Mouse (Mus musculus): ENCODE data around the gene Gypa.

Gene Gypa

DNA sequence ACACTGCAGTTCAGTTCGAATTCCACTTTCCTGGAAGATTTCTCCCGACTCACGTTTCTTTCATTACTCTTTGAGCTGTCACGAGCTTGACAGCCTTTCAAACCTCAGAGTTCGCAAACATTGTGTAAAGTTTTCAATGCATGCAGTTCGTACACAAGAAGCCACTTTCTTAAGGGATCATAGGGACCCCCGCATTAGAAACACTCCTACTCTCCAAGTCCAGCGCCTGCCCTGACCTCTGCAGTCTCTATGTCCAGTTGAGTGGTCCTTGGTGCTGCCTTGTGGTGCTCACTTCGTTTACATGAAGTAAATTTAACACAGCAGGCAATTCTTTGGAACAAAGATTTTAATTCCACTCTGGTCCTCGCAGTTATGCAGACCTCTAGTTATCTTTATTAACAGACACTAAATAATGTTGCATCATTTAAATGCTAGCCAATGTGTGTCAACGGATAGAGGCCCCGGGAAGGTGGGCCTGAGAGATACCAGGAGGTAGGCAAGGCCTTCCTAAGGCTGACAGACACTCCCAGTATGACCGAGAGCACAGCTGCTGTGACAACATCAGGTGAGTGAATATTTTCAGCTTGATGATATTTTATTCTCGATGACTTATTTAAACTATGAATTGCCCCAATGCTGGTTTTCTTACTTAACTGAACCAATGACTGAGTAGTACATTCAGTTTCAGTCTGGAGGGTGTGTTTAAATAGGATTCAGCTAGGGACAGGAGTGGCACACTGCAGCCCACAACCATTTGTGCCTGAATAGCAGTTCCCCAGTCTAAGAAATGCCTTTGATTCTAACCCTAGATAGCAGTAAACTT, at the start of gene Gypa:
TSS of gene Gypa (plus strand) at position 259 of the 823 bp plus-strand sequence.
- DNase-seq = no peak

DNA sequence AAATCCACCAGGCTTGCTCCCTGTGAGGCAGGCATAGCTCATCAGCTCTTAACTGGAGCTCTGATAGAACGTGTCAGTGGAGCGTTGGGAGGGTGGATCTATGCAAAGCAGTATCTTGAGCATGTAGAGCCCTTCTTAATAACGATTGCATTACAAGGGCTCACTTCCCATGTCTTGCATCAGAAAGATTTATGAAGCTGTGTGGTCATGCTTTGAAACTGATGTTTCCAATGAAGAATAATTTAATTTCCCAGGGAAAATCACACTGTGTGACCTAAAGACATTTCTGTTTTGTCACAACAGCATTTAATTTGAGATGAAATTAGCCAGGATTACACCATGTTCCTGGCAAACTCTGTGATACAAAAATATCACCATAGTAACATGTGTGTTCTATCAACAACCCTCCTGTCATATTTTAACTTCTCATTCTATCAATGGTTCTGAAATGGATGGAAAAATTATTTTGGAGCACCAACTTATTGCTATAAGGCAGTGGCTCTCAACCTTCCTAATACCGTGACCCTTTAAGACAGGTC, 49.0 kb upstream of the Gypa start:
- DNase-seq = no peak

- DNase-seq = no peak
These were observed 46.4 kb upstream of the Gypa start for GRCm38 (mm10) chr8:80447217-80447616.

- no peak for DNase-seq
These were observed 41.5 kb upstream of the Gypa start for GRCm38 (mm10) chr8:80451938-80452690.

DNA sequence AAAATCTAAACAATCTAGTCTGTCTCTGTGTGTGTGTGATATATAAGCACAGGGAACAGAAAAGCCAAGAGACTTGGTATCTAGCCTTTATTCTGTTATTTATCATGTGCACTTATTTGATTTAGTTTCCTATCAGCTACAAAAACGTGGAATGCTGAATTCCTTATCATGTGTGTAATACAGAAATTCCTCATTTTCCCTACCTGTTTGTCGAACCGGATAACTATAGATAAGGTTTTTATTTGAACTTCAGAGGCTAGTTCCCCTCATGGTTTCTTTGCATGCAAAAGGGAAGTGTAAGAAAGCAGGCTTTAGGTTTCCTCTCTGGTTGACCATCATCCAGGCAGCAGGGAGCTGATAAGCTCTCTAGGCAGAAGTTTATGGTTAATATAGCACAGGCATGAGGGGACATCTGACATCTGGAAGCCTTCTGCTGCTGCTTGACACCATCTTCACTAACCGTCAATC, 30.1 kb upstream of the Gypa start:
- DNase-seq = no peak

DNA sequence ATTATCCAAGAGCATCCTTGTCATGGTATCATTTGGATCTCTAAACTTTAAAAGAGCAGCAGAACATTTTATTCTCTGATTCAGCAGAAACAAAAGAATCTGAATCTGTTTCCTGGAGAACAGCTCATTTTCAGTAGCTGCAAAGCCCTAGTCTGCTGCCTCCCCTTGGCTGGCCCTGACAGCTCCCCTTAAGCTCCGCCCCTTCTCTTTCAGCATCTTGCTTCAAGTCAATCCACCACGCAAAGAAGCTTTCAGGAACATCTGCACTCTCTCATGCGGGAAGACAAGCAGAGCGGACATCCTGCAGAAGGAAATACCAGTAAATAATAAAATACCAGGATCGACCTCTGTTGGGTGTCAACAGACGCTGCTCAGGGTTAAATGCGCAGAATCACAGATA, 18.6 kb upstream of the Gypa start:
- no peak for DNase-seq

GRCm38 (mm10) chr8:80478156-80478555, 15.4 kb upstream of the Gypa start:
- DNase-seq = no peak

- no peak for DNase-seq
These were observed 14.5 kb upstream of the Gypa start for GRCm38 (mm10) chr8:80479129-80479528.

DNA sequence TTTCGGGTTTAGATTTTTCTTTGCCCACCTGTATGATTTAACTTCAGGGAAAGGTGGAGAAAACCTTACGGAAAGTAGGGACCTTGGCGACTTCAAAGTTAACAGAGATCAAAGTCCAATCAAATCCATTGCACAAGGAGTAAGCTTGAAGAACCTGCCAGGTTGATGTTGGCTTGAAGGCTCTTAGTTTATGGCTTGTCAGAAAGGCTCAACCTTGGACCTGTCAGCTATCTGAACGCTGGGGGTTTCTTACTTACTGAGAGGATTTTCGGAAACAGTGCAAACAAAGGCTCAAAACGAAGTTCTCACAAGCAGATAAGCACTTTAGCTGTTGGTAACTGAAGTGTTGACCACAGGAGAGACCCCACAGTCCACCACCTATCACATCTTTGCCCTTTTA, 11.4 kb upstream of the Gypa start:
- DNase-seq = no peak

- DNase-seq = peak; percentile 7
These were observed 10.5 kb upstream of the Gypa start for GRCm38 (mm10) chr8:80482822-80483774.

DNA sequence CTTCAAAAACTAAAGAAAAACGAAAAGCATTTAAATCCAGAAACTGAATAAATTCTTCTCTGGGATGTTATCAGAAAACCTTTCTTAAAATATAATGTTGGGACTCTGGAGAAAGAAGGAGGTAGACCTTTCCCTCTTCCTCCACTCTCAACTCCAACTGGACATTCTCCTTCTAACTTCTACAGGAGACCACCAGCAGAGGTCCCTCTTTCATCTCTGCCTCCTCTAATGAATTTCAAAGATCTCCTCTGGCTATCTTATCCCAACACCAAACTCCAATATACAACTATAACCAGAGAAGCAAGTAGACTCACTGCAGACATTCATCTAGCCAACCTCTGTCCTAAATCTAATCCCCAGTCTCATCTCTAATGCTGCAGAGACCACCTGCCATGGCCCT, 2.0 kb upstream of the Gypa start:
- DNase-seq = no peak

DNA sequence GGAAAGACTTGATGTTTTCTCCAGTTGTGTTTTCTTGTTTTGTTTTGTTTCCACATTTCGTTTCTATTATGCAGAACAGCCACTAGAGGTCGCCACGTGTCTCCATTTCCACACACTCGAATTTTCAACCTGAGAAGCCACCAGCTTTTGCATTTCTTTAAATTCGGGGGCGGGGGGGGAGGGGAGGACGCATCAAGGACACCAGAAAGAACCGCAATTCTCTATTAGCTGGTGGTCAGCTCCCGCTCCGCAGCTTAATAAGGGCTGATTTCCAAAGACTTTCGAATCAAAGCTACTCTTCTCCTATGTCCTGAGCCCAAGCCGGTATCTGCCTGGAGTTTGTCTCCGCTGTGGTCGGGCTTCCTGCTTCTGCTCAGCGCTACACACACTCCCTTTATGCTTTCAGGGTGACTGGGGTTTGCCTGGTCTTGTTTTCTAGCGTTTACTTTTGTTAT, 567 bp upstream of the Gypa start:
- peak; percentile 32 for DNase-seq

DNA sequence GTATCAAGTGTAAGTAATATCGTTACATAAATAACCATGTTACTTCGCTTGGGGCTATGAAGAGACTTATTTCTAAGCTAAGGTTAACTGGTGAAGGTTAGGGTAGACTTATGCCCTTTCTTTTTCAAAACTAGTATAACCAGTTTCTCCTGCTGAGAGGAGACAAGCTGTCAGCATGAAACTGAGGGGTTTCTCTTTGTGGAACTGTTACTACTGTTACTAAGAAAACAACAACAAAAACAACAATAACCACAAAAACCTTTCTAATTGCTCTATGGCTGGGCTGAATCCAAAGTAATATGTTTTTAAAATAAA, 722 bp downstream of the Gypa start:
- no peak for DNase-seq

DNA sequence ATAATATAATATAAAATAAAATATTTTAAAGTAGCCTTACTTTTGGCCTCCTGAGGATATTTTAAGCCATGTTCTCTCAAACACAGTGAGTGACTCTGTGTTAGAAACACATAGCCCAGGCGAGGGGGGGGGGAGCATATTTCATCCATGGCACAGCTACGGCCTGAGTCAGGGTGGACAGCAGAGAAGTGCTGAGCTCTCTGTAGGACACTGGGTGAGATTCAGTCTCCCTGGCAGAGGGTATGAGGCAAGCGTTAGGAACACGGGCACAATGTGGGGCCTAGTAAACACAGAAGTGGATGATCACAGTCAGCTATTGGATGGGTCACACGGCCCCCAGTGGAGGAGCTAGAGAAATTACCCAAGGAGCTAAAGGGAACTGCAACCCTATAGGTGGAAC, 1.2 kb downstream of the Gypa start:
- no peak for DNase-seq

- DNase-seq = no peak
These were observed 1.9 kb downstream of the Gypa start for GRCm38 (mm10) chr8:80495527-80495926.

DNA sequence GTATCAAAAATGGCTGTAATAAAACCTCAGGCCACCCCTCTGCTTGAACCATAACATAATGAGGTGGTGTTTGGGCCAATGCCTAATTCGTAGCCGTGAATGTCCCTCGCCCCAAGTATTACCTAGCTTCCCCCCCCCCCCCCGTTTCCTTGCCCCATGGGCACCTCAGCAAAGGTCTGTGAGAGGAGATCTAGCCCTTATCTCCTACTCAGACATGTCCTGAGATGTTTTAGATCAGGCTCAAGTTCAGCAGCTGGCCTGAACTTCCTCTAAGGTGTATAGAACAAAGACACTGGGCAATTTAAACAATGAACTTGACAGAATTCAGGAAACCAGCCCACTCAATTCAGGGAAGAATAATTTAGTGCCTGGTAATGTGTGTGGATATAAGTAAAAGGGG, 3.7 kb downstream of the Gypa start:
- no peak for DNase-seq

DNA sequence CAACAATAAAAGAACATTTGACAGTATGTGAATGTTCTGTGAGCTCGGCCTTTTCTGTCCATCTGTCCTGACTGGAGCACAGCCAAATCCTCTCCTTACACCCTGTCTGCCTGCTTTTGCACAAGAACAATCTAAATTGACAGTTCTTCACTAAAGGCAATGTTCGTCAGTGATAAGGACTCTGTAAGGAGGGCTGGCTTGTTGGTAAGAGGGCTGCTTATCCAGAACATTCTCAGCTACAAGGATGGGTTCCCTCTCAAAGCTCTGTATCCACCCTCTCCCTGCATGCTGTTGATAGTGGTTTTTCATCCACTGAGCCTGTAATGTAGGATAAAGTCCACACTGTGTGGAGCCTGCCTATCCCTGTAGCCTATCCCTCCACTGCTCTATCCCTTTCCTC, 6.7 kb downstream of the Gypa start:
- no peak for DNase-seq

DNA sequence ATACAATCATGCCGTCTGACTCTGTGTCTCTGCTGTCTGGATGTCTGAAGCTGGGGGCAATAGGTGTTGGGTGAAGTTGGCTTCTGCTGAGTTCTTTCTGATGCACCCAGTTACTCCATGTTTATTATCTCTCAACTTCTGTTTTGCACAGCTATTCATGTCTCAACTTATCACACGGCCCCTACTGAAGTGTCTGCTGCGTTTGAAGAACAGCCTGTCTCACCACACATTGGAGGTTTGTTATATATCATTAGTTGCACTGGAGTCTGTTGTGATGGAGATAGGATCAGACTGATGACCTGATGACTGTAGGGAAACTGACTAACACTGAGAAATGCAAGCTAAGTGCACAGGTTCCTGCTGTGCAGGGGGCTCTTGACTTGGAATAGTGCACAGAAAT, 7.2 kb downstream of the Gypa start:
- DNase-seq = no peak

- no peak for DNase-seq
These were observed 7.7 kb downstream of the Gypa start for GRCm38 (mm10) chr8:80501283-80501682.

DNA sequence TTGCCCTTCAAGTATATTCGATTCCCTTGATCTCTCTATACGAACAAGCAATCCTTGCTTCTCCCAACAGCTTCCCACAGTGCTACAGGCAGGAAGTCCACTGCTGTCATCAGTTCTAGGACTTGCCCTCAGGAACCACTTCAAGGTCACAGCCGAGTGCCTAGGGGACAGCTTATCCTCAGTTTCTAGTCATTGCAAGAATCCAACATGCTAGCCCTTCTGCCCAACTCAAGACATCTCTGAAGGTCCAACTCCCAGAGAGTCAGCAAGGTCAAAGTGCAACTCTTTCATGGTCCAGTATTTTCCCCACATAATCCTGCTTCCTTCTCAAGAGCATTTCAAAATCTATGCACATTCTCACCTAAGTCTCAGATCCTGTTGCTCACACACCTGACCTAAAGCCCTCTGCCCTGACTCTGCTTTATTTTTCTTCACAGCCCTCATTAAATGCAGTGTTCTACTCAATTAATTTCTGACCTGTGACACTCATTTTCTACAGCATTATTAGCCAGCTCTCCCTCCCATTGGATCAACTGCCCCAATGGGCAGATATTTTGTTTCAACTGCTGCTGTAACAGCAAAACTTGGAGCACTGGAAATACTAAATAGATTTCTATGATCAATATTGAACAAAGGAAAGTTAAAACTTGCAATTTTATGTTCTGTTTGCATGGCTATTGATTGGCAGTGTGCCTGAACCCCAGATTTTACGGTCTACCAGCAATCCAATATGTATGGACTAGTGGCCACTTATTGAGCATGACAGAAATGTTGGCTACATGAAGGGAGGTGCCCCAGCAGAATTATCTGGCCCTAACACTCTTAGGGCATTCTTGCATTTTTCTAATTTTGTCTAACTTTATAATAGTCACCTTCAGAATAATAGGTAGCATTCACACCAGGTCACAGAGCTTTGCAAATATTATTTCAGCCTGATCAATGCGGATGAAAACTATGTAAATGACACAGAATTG, 33.1 kb downstream of the Gypa start:
- no peak for DNase-seq

- DNase-seq = no peak
These were observed 48.3 kb downstream of the Gypa start for GRCm38 (mm10) chr8:80541836-80542235.

- peak; percentile 0 for DNase-seq
These were observed 56.9 kb downstream of the Gypa start for GRCm38 (mm10) chr8:80550436-80550835.
